19 mouse cellular contexts compared by ENCODE assay signal in the genomic region with DNA sequence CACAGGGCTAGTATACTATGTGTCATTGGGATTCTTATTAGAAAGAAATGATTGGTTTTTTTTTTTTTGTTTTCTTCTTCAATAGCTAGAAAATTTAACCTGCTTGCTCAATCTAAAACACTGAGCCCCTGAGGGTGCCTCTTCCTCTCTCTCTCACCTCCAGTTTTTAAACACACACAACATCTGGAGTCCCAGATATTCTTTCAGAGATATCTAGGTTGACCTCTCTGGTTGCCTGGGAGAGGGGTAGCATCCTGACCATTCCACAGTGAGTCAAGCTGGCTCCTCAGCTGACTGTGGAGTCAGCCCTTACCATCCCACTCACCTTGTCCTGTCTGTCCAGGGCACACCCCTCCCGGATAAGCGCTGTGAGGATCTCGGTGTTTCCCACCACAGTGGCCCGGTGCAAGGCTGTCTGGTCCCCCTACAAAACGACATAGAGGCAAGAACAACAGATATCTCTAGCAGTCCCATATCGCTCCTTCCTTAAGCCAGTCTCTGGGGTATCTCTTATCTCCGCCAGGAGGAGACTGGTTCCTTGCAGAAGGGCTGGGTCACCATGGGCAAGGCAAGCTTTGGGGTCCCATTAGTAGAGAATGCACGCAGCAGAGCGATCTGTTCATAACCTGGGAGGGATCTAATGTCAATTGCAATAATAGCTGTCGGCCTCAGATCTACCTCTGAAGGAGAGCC. TPM values are rescaled to one million over a fixed set of nuclear protein-coding genes. Genes with fewer than 3 reads are reported as not detected.
A peak's percentile ranks its signal among the peaks of the same experiment; 100 is the strongest.
DNase-seq lines count a peak whose midpoint lies in the region; ATAC-seq lines count a peak whose summit lies in the region.
"Had no signal": no experiment of that assay in that cellular context is flagged by ENCODE, and none has a peak within 500 bp of the region (broad histone marks: within the 10 kb centered on the region; RNA-seq: fewer than 3 reads in every experiment).

No protein-coding gene starts in this region.

- no peak overlapping the region for H3K27ac ChIP-seq in midbrain, embryonic 11.5 days (ENCODE audit: low read depth, low read length)
- H3K27ac ChIP-seq in midbrain, embryonic 16.5 days (ENCODE audit: low read length) = no peak overlapping the region
- peak overlapping the region; percentile 27; the same call in 1 of the 2 replicates for H3K27ac ChIP-seq in liver, embryonic 12.5 days
- no peak overlapping the region for H3K27ac ChIP-seq in liver, embryonic 16.5 days (ENCODE audit: low read length)
- H3K27ac ChIP-seq: embryonic facial prominence, embryonic 12.5 days had no signal

- WGBS in midbrain, embryonic 11.5 days = 88% methylated on average over 10 of the region's 10 CpGs
- WGBS in midbrain, embryonic 16.5 days = 90% methylated on average over 10 of the region's 10 CpGs
- 38% methylated on average over 10 of the region's 10 CpGs for WGBS in liver, embryonic 12.5 days (ENCODE audit: insufficient replicate concordance)
- WGBS in liver, embryonic 16.5 days (ENCODE audit: insufficient replicate concordance) = 31% methylated on average over 10 of the region's 10 CpGs

- intact Hi-C loops in left cerebral cortex, postnatal 10 days (cut with DNase I) = no loop called here

- H3K27me3 ChIP-seq in midbrain, embryonic 11.5 days (ENCODE audit: control insufficient read depth, insufficient read depth, low read length) = no peaks in the 10 kb centered on the region
- H3K27me3 ChIP-seq in midbrain, embryonic 16.5 days (ENCODE audit: control insufficient read depth, insufficient read depth, low read depth, low read length) = no peaks in the 10 kb centered on the region
- H3K27me3 ChIP-seq in liver, embryonic 12.5 days (replicated peaks) = no peaks in the 10 kb centered on the region
- H3K27me3 ChIP-seq in liver, embryonic 16.5 days (ENCODE audit: control insufficient read depth, insufficient read depth, low read depth, low read length) = no peaks in the 10 kb centered on the region
- H3K27me3 ChIP-seq: embryonic facial prominence, embryonic 12.5 days; hindbrain, embryonic 13.5 days had no signal

- no peaks in the 10 kb centered on the region for H3K9me3 ChIP-seq in midbrain, embryonic 11.5 days (ENCODE audit: control insufficient read depth, low read length)
- H3K9me3 ChIP-seq in midbrain, embryonic 16.5 days (replicated peaks; ENCODE audit: control insufficient read depth, low read length, poor library complexity, severe bottlenecking) = no peaks in the 10 kb centered on the region
- no peaks in the 10 kb centered on the region for H3K9me3 ChIP-seq in liver, embryonic 12.5 days (replicated peaks)
- no peaks in the 10 kb centered on the region for H3K9me3 ChIP-seq in liver, embryonic 16.5 days (replicated peaks; ENCODE audit: control insufficient read depth, low read length)
- H3K9me3 ChIP-seq: embryonic facial prominence, embryonic 12.5 days; heart, embryonic 10.5 days; hindbrain, embryonic 13.5 days had no signal

- no peak for ATAC-seq in midbrain, embryonic 11.5 days (ENCODE audit: low FRiP score)
- no peak for ATAC-seq in midbrain, embryonic 16.5 days
- peak; percentile 86 for ATAC-seq in liver, embryonic 12.5 days
- peak; percentile 77 for ATAC-seq in liver, embryonic 16.5 days (ENCODE audit: low read depth)
- ATAC-seq: forebrain, embryonic 14.5 days had no signal

- no peak overlapping the region for H3K9ac ChIP-seq in midbrain, embryonic 11.5 days (ENCODE audit: low read length)
- H3K9ac ChIP-seq in midbrain, embryonic 16.5 days (ENCODE audit: low read depth, low read length) = no peak overlapping the region
- H3K9ac ChIP-seq in liver, embryonic 12.5 days = no peak overlapping the region
- no peak overlapping the region for H3K9ac ChIP-seq in liver, embryonic 16.5 days (ENCODE audit: low read depth, low read length)
- H3K9ac ChIP-seq: embryonic facial prominence, embryonic 12.5 days had no signal

- no peaks in the 10 kb centered on the region for H3K4me1 ChIP-seq in midbrain, embryonic 11.5 days (ENCODE audit: control insufficient read depth, insufficient read depth, low read length)
- peaks cover 1% of the 10 kb centered on the region; the same call in 1 of the 2 replicates for H3K4me1 ChIP-seq in midbrain, embryonic 16.5 days (ENCODE audit: control insufficient read depth, insufficient read depth, low read length)
- H3K4me1 ChIP-seq in liver, embryonic 12.5 days = peaks cover 55% of the 10 kb centered on the region
- H3K4me1 ChIP-seq in liver, embryonic 16.5 days (ENCODE audit: control insufficient read depth, low read depth, low read length) = peaks cover 15% of the 10 kb centered on the region

- no peaks in the 10 kb centered on the region for H3K36me3 ChIP-seq in midbrain, embryonic 11.5 days (ENCODE audit: control insufficient read depth, insufficient read depth, low read length)
- no peaks in the 10 kb centered on the region for H3K36me3 ChIP-seq in midbrain, embryonic 16.5 days (ENCODE audit: control insufficient read depth, insufficient read depth, low read length)
- no peaks in the 10 kb centered on the region for H3K36me3 ChIP-seq in liver, embryonic 12.5 days
- no peaks in the 10 kb centered on the region for H3K36me3 ChIP-seq in liver, embryonic 16.5 days (ENCODE audit: control insufficient read depth, insufficient read depth)
- H3K36me3 ChIP-seq: embryonic facial prominence, embryonic 12.5 days; heart, embryonic 10.5 days; hindbrain, embryonic 13.5 days had no signal

- DNase-seq in midbrain, embryonic 11.5 days (ENCODE audit: low spot score, missing footprints) = peak; percentile 6
- DNase-seq in cerebellum, adult 9-11 months = no peak
- no peak for DNase-seq in frontal cortex, adult 2 months (ENCODE audit: extremely low spot score in 1 of 2, low spot score in 1 of 2)
- DNase-seq in left cerebral cortex, postnatal 10 days (ENCODE audit: extremely low spot score in 1 of 2, low spot score in 2 of 2) = no peak
- DNase-seq: adrenal gland, adult 2 months; adrenal gland, postnatal 25 days; cerebellum, adult 2 months; cerebellum, postnatal 14 days; gastrocnemius, postnatal 10 days; heart, adult 18-20 months; heart, postnatal 10 days; heart, postnatal 4 days had no signal

- no peak overlapping the region for H3K4me3 ChIP-seq in midbrain, embryonic 11.5 days (ENCODE audit: low read depth, low read length)
- H3K4me3 ChIP-seq in midbrain, embryonic 16.5 days (ENCODE audit: low read depth, low read length) = no peak overlapping the region
- no peak overlapping the region for H3K4me3 ChIP-seq in liver, embryonic 12.5 days
- no peak overlapping the region for H3K4me3 ChIP-seq in liver, embryonic 16.5 days (ENCODE audit: low read depth, low read length)
- H3K4me3 ChIP-seq: embryonic facial prominence, embryonic 12.5 days; heart, embryonic 10.5 days; hindbrain, embryonic 13.5 days had no signal

- no peak overlapping the region for H3K4me2 ChIP-seq in midbrain, embryonic 11.5 days
- H3K4me2 ChIP-seq in midbrain, embryonic 16.5 days (ENCODE audit: low read length) = no peak overlapping the region
- peak overlapping the region; percentile 48 for H3K4me2 ChIP-seq in liver, embryonic 12.5 days
- H3K4me2 ChIP-seq in liver, embryonic 16.5 days (ENCODE audit: low read depth, low read length) = peak overlapping the region; percentile 43
- H3K4me2 ChIP-seq: embryonic facial prominence, embryonic 12.5 days; hindbrain, embryonic 13.5 days had no signal

RNA-seq across cellular contexts. Expression of gene Lyrm2, which starts 28.5 kb away (rescaled TPM):
- 169 and 175 TPM in 2 replicates for polyA plus RNA-seq in midbrain, embryonic 11.5 days (2014; fragmentation: Nextera tagmentation; extraction: Ambion mirVana)
- 106 and 119 TPM in 2 replicates for polyA plus RNA-seq in midbrain, embryonic 16.5 days (2015; fragmentation: Nextera tagmentation; extraction: Ambion mirVana)
- 45.2 and 48.3 TPM in 2 replicates for polyA plus RNA-seq in liver, embryonic 12.5 days (2016; fragmentation: Nextera tagmentation; extraction: Ambion mirVana)
- polyA plus RNA-seq in liver, embryonic 16.5 days (2015; fragmentation: Nextera tagmentation; extraction: Ambion mirVana) = 28.8 and 29.4 TPM in 2 replicates
- polyA plus RNA-seq in frontal cortex, adult 2 months (2012; rRNA removed) = 58.5 and 67.1 TPM in 2 replicates
- total RNA-seq in left cerebral cortex, postnatal 10 days (2021) = 10 to 100 TPM; 42.5 to 44.3 TPM

Comparison
In these comparisons a context has a peak if more than half of its experiments do, and no peak if none do; other contexts are left out.
1. ATAC-seq: peak in liver, embryonic 12.5 days (single experiment) and liver, embryonic 16.5 days (single experiment); none in midbrain, embryonic 11.5 days (single experiment) and midbrain, embryonic 16.5 days (single experiment).
2. H3K4me2 ChIP-seq: peak in liver, embryonic 12.5 days (single experiment) and liver, embryonic 16.5 days (single experiment); none in midbrain, embryonic 11.5 days (single experiment) and midbrain, embryonic 16.5 days (single experiment).